Mouse (Mus musculus): ENCODE data around the gene Scrt2. TPM values are rescaled to one million over a fixed set of nuclear protein-coding genes. Genes with fewer than 3 reads are reported as not detected.

Scrt2 gene
- polyA plus RNA-seq, 1 experiment from 2014 or later = 0.09 TPM

DNA sequence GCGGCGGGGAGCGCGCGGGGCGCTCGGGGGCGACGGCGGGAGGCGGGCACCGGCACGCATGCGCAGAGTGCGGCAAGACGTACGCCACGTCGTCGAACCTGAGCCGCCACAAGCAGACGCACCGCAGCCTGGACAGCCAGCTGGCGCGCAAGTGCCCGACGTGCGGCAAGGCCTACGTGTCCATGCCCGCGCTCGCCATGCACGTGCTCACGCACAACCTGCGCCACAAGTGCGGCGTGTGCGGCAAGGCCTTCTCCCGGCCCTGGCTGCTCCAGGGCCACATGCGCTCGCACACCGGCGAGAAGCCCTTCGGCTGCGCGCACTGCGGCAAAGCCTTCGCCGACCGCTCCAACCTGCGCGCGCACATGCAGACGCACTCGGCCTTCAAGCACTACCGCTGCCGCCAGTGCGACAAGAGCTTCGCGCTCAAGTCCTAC is 12.0 kb downstream of the Scrt2 start:
- peaks cover 18% of the 10 kb centered on the region for H3K4me1 ChIP-seq
- no peak for ATAC-seq (ENCODE audit: insufficient number of reproducible peaks, low FRiP score, low TSS enrichment, low read depth)
- peaks cover 84% of the 10 kb centered on the region for H3K27me3 ChIP-seq
- H3K9me3 ChIP-seq (replicated peaks) = no peaks in the 10 kb centered on the region
- peak overlapping the region; percentile 47 for H3K4me3 ChIP-seq (replicated peaks)
- no peaks in the 10 kb centered on the region for H3K36me3 ChIP-seq
- whole genome bisulfite sequencing = 1% methylated on average over 49 of the region's 60 CpGs
- H3K9ac ChIP-seq = no peak overlapping the region
- no peak overlapping the region for H3K27ac ChIP-seq (replicated peaks)
- peak overlapping the region; percentile 71 for H3K4me2 ChIP-seq (replicated peaks)

DNA sequence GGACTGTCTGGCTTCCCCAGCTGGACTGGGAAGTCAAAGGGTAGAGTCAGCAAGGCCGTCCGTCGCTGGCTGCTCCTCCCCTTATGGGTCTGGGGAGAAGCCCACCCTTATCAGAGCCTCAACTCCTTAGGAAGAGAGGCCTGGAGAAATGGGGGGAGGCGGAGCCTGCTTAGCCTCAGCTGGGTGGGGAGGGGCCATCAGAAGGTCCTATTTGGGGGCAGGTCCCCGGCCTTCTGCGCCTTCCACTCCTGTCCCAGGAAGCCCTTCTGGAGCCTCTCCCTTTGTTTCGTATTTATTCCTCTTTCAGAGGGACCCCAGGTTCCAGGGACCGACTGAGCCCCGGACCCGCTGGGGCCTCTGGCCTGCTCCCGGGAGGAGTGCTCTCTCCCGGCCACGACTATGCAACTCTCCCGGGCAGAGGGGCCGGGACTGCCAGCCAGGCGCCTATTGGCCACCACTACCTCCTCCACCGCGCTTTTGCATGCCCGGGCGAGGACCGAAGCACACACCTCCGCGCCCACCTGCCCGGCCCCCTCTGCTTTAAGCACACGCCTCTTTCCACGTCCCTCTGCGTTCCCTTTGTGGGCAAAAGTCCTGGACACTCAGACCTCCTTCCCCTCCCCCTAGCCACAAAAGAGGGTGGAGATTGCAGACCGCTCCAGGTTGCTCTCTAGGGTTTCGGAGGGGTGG is 13.7 kb downstream of the Scrt2 start:
- Histone ChIP-seq H3K4me3 (replicated peaks) (peak overlapping the region; percentile 18; the same call in 1 of the 2 replicates), H3K9me3 (replicated peaks) (no peaks in the 10 kb centered on the region), H3K4me2 (replicated peaks) (peak overlapping the region; percentile 36), H3K27ac (replicated peaks) (no peak overlapping the region), H3K4me1 (peaks cover 18% of the 10 kb centered on the region), H3K36me3 (no peaks in the 10 kb centered on the region), H3K9ac (no peak overlapping the region), H3K27me3 (peaks cover 72% of the 10 kb centered on the region)
- 7% methylated on average over 29 of the region's 29 CpGs for WGBS
- ATAC-seq (ENCODE audit: insufficient number of reproducible peaks, low FRiP score, low TSS enrichment, low read depth) = peak; percentile 13; the same call in 1 of the 2 replicates

DNA sequence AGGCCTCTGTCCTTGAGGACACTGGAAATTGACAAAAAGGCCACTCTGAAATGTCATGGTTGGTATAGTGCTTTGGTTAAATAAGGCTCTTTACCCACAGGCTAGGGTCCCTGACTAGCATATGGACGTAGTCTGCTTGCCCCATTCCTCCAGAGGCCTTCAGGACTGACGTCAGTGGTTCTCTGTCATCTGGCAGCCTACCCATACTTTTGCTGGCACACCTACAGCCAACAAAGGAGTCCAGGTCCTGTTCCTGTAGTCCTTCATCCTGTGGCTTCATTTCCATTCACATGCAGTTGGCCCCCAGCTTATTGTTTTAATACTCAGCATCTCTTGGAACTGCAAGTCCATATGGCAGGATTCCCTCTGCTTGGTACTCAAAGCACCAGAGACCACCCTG is 15.6 kb downstream of the Scrt2 start:
- H3K4me3 ChIP-seq (replicated peaks) = no peak overlapping the region
- H3K9ac ChIP-seq = no peak overlapping the region
- no peaks in the 10 kb centered on the region for H3K9me3 ChIP-seq (replicated peaks)
- 68% methylated on average over 2 of the region's 2 CpGs for WGBS
- H3K4me2 ChIP-seq (replicated peaks) = no peak overlapping the region
- peaks cover 18% of the 10 kb centered on the region for H3K4me1 ChIP-seq
- H3K27me3 ChIP-seq = peaks cover 53% of the 10 kb centered on the region
- H3K27ac ChIP-seq (replicated peaks) = no peak overlapping the region
- no peaks in the 10 kb centered on the region for H3K36me3 ChIP-seq
- no peak for ATAC-seq (ENCODE audit: insufficient number of reproducible peaks, low FRiP score, low TSS enrichment, low read depth)

DNA sequence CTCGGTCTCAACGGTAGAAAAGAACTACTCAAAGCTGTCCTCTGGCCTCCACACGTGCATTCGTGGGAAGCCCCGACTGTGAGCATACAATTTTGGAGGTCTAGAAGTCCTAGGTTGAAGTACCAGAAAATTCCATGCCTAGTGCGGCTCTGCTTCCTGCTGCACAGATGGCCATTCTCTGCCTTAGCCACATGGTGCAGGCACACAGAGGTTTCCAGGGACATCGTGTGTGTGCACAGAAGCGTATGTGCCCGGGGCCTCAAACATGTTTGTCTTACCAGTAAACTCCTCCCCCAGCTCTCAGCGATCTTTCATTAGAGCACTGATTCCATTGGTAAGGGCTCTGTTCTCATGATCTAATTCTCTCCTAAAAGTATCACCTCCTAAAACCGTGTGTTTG is 16.6 kb downstream of the Scrt2 start:
- Histone ChIP-seq H3K36me3 (no peaks in the 10 kb centered on the region), H3K4me2 (replicated peaks) (no peak overlapping the region), H3K27ac (replicated peaks) (no peak overlapping the region), H3K9ac (no peak overlapping the region), H3K27me3 (peaks cover 45% of the 10 kb centered on the region), H3K4me3 (replicated peaks) (no peak overlapping the region), H3K9me3 (replicated peaks) (no peaks in the 10 kb centered on the region), H3K4me1 (peaks cover 17% of the 10 kb centered on the region)
- ATAC-seq (ENCODE audit: insufficient number of reproducible peaks, low FRiP score, low TSS enrichment, low read depth) = no peak
- 70% methylated on average over 11 of the region's 11 CpGs for WGBS

- no peak overlapping the region for H3K4me2 ChIP-seq (replicated peaks)
- no peak for ATAC-seq (ENCODE audit: insufficient number of reproducible peaks, low FRiP score, low TSS enrichment, low read depth)
- H3K9ac ChIP-seq = no peak overlapping the region
- H3K4me1 ChIP-seq = peaks cover 6% of the 10 kb centered on the region
- H3K27me3 ChIP-seq = peaks cover 31% of the 10 kb centered on the region
- no peaks in the 10 kb centered on the region for H3K9me3 ChIP-seq (replicated peaks)
- 55% methylated on average over 3 of the region's 3 CpGs for WGBS
- H3K36me3 ChIP-seq = no peaks in the 10 kb centered on the region
- H3K4me3 ChIP-seq (replicated peaks) = no peak overlapping the region
- H3K27ac ChIP-seq (replicated peaks) = no peak overlapping the region
These were observed 18.2 kb downstream of the Scrt2 start for GRCm38 (mm10) chr2:152099538-152099937.

DNA sequence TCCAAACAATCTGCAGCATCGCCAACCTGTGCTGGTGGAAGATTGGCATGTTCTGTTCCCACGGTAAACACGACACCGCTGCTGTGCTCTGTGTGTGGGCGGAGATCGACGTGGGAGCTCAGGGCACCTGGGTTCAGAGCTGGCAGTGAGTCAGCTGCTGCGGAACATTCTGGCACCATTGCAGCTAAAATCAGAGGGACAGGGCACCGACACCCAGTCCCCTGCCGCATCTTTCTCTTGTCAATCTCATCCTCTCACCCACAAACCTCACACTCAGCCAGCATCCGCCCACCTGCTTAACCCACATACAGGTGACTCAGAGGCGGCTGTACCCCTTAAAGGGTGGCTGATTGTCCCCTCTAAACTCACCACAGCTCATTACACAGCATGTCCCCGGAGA is 20.4 kb downstream of the Scrt2 start:
- no peak overlapping the region for H3K4me2 ChIP-seq (replicated peaks)
- no peak overlapping the region for H3K9ac ChIP-seq
- H3K36me3 ChIP-seq = no peaks in the 10 kb centered on the region
- WGBS = 61% methylated on average over 13 of the region's 13 CpGs
- peaks cover 7% of the 10 kb centered on the region for H3K4me1 ChIP-seq
- no peaks in the 10 kb centered on the region for H3K9me3 ChIP-seq (replicated peaks)
- peaks cover 10% of the 10 kb centered on the region; the same call in 1 of the 2 replicates for H3K27me3 ChIP-seq
- ATAC-seq (ENCODE audit: insufficient number of reproducible peaks, low FRiP score, low TSS enrichment, low read depth) = no peak
- no peak overlapping the region for H3K27ac ChIP-seq (replicated peaks)
- H3K4me3 ChIP-seq (replicated peaks) = no peak overlapping the region

DNA sequence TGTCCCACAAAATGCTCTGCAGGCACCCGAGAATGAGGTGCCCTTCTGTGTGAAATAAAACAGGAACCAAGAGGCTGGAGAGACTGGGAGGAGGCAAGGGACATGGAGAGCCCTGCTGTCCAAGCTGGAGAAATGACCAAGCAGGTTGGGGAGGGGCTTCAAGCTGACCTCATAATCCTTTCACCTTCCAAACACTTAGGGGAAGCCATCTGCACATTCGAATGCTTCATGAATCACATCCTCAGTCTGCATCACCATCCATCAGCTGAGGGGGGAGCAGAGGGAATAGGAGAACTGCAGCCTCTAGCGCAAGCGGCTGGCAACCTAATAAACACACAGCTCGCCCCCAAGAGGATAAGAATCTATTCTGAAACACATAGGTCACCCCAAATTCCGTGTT is 21.0 kb downstream of the Scrt2 start:
- Histone ChIP-seq H3K4me3 (replicated peaks) (no peak overlapping the region), H3K4me2 (replicated peaks) (no peak overlapping the region), H3K27me3 (peaks cover 10% of the 10 kb centered on the region; the same call in 1 of the 2 replicates), H3K9me3 (replicated peaks) (no peaks in the 10 kb centered on the region), H3K27ac (replicated peaks) (no peak overlapping the region), H3K4me1 (peaks cover 7% of the 10 kb centered on the region), H3K9ac (no peak overlapping the region), H3K36me3 (no peaks in the 10 kb centered on the region)
- 66% methylated on average over 6 of the region's 6 CpGs for WGBS
- ATAC-seq (ENCODE audit: insufficient number of reproducible peaks, low FRiP score, low TSS enrichment, low read depth) = no peak

GRCm38 (mm10) chr2:152104711-152105317 is 23.5 kb downstream of the Scrt2 start:
- WGBS = 17% methylated on average over 17 of the region's 17 CpGs
- ATAC-seq (ENCODE audit: insufficient number of reproducible peaks, low FRiP score, low TSS enrichment, low read depth) = peak; percentile 21

GRCm38 (mm10) chr2:152105318-152106224 is 24.2 kb downstream of the Scrt2 start, which contains the start of gene Srxn1:
TSS of gene Srxn1 (plus strand) at chr2:152105516.
- 2% methylated on average over 82 of the region's 84 CpGs for WGBS
- Histone ChIP-seq H3K9me3 (replicated peaks) (no peaks in the 10 kb centered on the region), H3K27me3 (0 out of 2 replicates have a peak, but pooled peaks cover 4% of the 10 kb centered on the region), H3K4me3 (replicated peaks) (peak within 1 kb of the TSS; percentile 69), H3K27ac (replicated peaks) (no peak within 1 kb of the TSS), H3K9ac (peak within 1 kb of the TSS; percentile 72), H3K4me1 (peaks cover 7% of the 10 kb centered on the region), H3K36me3 (no peaks in the 10 kb centered on the region), H3K4me2 (replicated peaks) (peak within 1 kb of the TSS; percentile 89)
- ATAC-seq (ENCODE audit: insufficient number of reproducible peaks, low FRiP score, low TSS enrichment, low read depth) = peak; percentile 85

More at GRCm38 (mm10) chr2:152104711-152105317, 23.5 kb downstream of the Scrt2 start:
- H3K4me3 ChIP-seq (replicated peaks) = peak overlapping the region; percentile 69
- H3K9me3 ChIP-seq (replicated peaks) = no peaks in the 10 kb centered on the region
- H3K36me3 ChIP-seq = no peaks in the 10 kb centered on the region
- H3K27ac ChIP-seq (replicated peaks) = no peak overlapping the region
- peak overlapping the region; percentile 72 for H3K9ac ChIP-seq
- H3K4me1 ChIP-seq = peaks cover 7% of the 10 kb centered on the region
- peaks cover 4% of the 10 kb centered on the region; the same call in 1 of the 2 replicates for H3K27me3 ChIP-seq
- H3K4me2 ChIP-seq (replicated peaks) = peak overlapping the region; percentile 89

DNA sequence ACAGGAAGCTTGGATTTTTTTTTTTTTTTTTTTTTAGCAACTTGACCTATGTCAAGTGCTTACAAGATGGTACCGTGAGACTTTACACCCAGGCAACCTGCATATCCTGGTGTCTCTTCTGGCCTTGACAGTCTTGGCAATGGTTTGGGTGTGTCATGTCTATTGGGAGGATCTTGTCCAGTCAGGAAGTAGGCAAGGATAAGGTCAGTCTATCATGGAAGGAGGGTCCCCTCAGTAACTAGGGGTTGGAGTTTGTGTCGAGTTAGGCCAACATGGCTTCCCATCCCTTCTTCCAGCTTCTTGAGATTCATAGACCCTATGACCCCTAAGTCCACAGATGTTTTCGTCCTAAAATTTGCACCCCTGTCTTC is 24.9 kb downstream of the Scrt2 start:
- H3K36me3 ChIP-seq = no peaks in the 10 kb centered on the region
- peak overlapping the region; percentile 89 for H3K4me2 ChIP-seq (replicated peaks)
- 79% methylated on average over 3 of the region's 3 CpGs for WGBS
- no peak overlapping the region for H3K27ac ChIP-seq (replicated peaks)
- peaks cover 7% of the 10 kb centered on the region for H3K4me1 ChIP-seq
- no peaks in the 10 kb centered on the region for H3K9me3 ChIP-seq (replicated peaks)
- peak overlapping the region; percentile 72; the same call in 1 of the 2 replicates for H3K9ac ChIP-seq
- ATAC-seq (ENCODE audit: insufficient number of reproducible peaks, low FRiP score, low TSS enrichment, low read depth) = no peak
- H3K27me3 ChIP-seq = 0 out of 2 replicates have a peak, but pooled peaks cover 4% of the 10 kb centered on the region
- H3K4me3 ChIP-seq (replicated peaks) = peak overlapping the region; percentile 69

GRCm38 (mm10) chr2:152106597-152106996 is 25.3 kb downstream of the Scrt2 start:
- no peak for ATAC-seq (ENCODE audit: insufficient number of reproducible peaks, low FRiP score, low TSS enrichment, low read depth)
- H3K4me3 ChIP-seq (replicated peaks) = no peak overlapping the region
- H3K9me3 ChIP-seq (replicated peaks) = no peaks in the 10 kb centered on the region
- H3K36me3 ChIP-seq = no peaks in the 10 kb centered on the region
- H3K4me2 ChIP-seq (replicated peaks) = peak overlapping the region; percentile 89; the same call in 1 of the 2 replicates
- 0 out of 2 replicates have a peak, but pooled peaks cover 4% of the 10 kb centered on the region for H3K27me3 ChIP-seq
- peaks cover 11% of the 10 kb centered on the region for H3K4me1 ChIP-seq
- H3K27ac ChIP-seq (replicated peaks) = no peak overlapping the region
- H3K9ac ChIP-seq = no peak overlapping the region
- 92% methylated on average over 10 of the region's 10 CpGs for WGBS
